Mouse (Mus musculus) pancreas, adult 10 weeks (tissue): ENCODE data around the gene Gm10600. TPM values are rescaled to one million over a fixed set of nuclear protein-coding genes. Genes with fewer than 3 reads are reported as not detected.

ENCODE experiments used
- polyA plus RNA-seq: library from polyadenylated mRNA; stranded (reverse); fragments of 350-450 nt; fragmentation: Illumina TruSeq; extraction: RNeasy Lipid Tissue Mini Kit (QIAGEN cat#74804); gene quantifications from one replicate; pipeline ENCODE4 v1.2.3, GENCODE M21; 2015; ENCODE audit warnings: low read depth, low replicate concordance; ENCODE audit not compliant: insufficient read depth

The Gm10600 gene
- polyA plus RNA-seq = 0.46 TPM

DNA sequence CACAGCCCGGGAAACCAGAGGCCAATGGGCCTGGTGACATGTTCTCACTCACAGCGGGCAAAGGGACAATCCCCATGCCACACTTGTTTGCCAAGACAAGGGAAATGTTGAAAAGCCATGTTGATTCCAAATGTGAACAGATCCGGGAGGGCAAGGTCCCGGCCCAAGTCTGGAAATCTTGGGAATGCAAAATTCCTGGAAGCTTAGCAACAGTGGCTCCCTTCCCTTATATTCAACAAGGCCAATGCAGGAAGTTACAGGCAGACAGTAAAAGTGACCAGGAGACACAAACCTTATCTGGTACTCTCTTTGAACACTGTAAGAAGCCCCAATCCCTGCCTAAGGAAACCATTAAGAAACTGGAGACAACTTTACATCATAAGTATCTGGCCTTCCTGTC is at the start of gene Gm10600:
TSS of gene Gm10600 (plus strand) at position 301 of the 400 bp plus-strand sequence.

DNA sequence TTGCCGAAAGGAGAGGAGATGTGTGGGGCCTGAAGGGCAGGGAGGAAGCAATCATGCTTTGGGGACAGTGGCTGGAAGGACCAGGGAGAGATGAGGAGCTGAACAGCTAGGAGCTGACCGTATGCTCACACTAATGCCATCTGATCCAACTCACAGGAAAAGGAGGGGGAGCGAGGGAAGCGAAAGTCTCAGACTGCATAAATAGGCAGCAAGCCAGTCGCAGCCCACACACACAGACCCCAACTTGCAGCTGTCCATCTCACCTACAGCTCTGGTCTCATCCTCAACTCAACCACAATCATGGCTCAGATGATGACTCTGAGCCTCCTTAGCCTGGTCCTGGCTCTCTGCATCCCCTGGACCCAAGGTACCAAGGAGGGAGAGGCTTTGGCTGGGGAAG is 15.0 kb downstream of the Gm10600 start, which contains the start of gene Ccl21b:
TSS of gene Ccl21b (plus strand) at position 301 of the 400 bp plus-strand sequence.

Other genes with a start within 250 kb of the Gm10600 start
- not detected for gene Gm21093, start 205.9 kb upstream of the Gm10600 start, polyA plus RNA-seq
- gene Gm3893, start 149.4 kb upstream of the Gm10600 start, polyA plus RNA-seq = not detected
- gene Gm13304, start 125.8 kb upstream of the Gm10600 start, polyA plus RNA-seq = not detected
- not detected for gene Gm13306, start 87.2 kb upstream of the Gm10600 start, polyA plus RNA-seq
- gene Gm13305, start 72.0 kb upstream of the Gm10600 start, polyA plus RNA-seq = not detected
- not detected for gene Ccl21b, start 15.1 kb downstream of the Gm10600 start, polyA plus RNA-seq
- gene Gm21953, start 53.6 kb downstream of the Gm10600 start, polyA plus RNA-seq = not detected
- not detected for gene Fam205a3, start 77.7 kb downstream of the Gm10600 start, polyA plus RNA-seq
- not detected for gene Gm21586, start 198.7 kb downstream of the Gm10600 start, polyA plus RNA-seq
- gene Gm2163, start 226.1 kb downstream of the Gm10600 start, polyA plus RNA-seq = not detected